Mouse (Mus musculus) kidney, postnatal 36 days (tissue): ENCODE measurements around the gene Natd1.
"Not testable (repeated sequence)": the region's sequence is repeated elsewhere in the genome, so short reads cannot be mapped to it uniquely, and the experiment has no call there.

ENCODE experiments used
- DNase-seq, 2 experiments: peaks; one replicate each; pipeline ENCODE4 v3.0.0; 2021 to 2022; ENCODE audit warnings: mixed read lengths in 2 of 2

Natd1 gene

DNA sequence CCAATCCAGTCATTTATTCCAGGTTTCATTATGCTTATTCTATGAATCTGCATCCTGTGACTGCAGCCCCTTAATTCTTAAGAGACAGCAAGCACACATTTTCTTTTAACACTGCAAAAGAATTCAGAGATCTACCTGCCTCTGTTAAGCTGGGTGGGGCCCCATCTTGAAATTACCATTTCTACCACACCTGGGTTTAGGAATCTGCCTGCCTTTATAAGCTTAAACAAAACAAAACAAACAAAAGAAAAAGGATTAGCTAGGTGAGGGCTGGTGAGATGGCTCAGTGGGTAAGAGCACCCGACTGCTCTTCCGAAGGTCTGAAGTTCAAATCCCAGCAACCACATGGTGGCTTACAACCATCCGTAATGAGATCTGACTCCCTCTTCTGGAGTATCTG is 27.6 kb downstream of the Natd1 start:
- DNase-seq, result not testable (repeated sequence)

DNA sequence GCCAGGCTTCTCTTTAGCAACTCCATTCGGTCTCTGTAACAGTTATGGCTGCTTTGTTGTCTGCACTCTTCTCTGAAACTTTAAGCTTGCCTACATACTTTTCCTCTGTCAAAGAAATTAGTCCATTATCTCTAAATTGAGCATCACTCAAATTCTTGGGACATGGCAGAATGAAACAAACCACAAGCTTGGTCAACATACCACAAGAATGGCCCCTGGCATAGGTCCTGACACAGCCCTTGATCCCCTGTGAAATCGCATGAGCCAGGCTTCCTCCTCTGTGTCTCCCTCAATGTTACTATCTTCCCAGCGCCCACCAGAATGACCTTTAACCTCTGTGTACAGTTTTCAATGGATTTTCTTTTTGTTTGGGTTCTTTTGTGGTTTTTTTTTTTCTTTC is 32.2 kb downstream of the Natd1 start:
- DNase-seq, result no peak

DNA sequence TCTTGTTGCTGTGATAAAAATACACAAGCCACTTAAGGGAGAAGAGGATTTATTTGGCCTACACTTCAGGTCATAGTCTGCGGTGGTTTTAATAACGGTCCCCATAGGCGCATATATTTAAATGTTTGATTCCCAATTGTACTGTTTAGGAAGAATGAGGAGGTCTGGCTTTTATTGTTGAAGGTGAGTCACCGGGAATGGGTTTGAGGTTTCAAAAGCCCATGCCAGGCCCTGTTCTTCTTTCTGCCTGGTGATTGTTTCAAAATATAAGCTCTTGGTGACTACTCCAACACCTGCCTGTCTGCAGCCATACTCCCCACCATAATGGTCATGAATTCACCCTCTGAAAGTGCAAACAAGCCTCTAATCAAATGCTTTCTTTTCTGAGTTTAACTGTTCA is 34.0 kb downstream of the Natd1 start:
- DNase-seq, result no peak

DNA sequence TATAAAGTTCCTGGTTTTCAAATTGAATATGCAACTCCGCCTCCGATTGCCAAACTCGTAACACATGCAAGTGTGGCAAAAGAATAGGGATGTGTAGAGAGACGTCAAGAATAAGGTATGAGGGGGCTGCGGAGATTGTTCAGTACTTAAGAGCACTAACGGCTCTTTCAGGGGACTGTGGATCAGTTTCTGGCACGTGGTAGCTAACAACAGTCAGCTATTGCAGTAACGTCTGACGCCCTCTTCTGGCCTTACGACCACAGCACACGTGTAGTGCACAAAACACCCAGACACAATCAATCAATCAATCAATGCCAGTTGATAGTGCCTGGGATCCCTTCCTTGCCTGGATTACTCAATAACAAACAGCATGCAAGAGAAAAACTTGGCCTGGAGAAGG is 35.1 kb downstream of the Natd1 start:
- peak; percentile 57 to 72 for DNase-seq

DNA sequence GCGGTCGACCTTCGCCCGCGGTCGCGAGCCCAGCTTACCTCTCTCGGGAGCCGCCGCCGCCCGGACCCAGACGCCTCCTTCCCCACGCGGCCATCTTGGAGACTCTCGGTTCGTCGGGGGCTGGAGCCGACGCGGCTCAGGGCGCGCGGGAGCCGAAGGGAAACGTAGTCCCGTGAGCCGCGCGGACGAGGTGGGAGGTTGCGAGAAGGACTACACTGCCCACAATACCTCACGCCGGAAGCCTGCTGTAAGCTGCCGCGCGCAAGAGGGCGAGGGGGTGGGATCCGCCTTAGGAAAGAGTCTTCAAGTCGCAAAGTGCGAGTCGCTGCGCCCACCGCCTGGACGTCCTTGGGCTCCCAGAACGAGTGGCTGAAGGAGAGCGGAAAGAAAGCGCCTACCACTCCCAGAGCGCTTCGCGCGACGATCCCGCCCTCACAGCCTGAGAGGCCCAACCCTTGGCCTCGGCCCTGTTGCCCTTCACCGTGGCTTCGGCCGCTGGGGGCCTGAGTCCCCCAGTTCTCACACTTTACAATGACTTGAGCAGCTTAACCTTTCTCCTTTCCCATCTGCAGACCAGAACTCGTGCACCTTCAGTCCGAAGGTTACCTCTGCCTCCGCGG is 35.8 kb downstream of the Natd1 start, which contains the start of gene Tmem11:
Gene Tmem11, minus strand, starts transcription at position 598 of the 620 bp plus-strand sequence.
- peak; percentile 95 to 98 for DNase-seq

DNA sequence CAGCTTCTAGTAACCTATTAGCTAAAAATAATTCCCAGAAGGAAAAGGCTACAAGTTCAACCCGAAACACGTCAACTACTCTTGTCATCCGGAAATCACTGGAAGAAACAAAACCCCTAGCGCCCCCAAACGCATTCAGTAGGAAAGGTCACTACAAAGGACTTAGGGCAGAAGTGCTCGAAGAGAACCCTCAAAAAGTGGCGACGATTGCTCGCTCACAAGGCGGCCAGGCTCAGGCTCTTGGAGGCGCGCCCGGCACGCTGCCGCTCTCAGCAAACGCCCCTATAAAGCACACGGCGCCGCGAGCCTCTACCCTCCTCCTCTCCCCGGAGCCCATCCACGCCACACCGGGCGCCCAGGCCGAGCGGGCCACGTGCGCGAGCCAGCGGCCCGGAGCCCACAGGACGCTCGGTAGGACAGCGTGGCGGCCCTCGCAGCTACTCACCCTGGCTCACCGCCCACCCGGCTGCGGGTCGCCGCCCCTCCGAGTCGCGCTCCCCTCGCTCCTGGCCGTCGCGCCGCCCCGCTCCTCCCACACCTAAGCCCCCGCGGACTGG is 36.4 kb downstream of the Natd1 start:
- DNase-seq, result peak; percentile 75

DNA sequence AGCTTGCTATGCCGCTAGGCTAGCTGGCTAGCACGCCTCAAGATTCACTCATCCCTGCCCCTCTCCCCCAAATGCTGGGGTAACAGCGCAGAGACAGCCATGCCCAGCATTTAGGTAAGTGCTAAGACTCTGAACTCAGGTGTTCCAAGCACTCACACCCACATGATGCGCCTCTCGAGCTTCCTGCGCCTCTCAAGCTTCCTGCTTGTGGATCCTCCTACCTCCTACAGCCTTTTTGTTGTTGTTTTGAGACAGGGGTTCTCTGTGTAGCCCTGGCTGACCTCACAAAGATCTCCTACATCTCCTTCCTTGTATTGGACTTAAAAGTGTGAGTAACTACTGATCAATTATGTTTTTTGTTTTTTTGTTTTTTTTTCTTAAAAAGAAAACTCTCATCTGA is 41.4 kb downstream of the Natd1 start:
- DNase-seq, result no peak

DNA sequence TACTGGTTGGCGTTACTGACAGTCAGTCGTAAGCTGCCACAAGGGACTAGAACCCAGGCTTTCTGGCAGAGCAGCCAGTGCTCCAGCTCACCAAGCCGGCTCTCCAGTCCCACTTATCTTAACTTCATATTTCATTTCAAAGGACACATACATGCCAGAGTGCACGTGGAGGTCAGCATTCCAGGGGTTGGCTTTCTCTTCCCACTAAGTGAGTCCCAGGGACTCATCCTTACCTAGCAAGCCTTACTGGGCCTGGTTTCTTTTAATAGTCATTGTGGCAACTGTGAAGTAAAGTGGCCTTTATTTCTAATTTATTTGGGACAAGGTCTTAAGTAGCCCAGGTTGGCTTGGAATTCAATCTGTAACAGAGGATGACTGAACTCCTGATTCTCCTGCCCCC is 43.1 kb downstream of the Natd1 start:
- DNase-seq, result no peak

DNA sequence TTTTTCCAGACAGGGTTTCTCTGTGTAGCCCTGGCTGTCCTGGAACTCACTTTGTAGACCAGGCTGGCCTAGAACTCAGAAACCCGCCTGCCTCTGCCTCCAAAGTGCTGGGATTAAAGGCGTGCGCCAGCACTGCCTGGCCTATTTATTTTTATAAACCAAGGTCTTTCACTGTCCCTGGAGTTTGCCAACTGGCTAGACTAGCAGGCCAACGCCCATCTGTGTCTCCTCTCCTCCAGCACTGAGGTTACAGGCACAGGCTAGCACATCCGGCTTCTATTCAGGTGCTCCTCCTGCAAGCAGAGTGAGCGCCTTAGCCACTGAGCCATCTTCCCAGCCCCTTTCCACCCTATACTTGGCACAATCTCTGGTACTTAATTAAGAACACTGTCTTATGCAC is 45.1 kb downstream of the Natd1 start:
- not testable (repeated sequence) for DNase-seq

DNA sequence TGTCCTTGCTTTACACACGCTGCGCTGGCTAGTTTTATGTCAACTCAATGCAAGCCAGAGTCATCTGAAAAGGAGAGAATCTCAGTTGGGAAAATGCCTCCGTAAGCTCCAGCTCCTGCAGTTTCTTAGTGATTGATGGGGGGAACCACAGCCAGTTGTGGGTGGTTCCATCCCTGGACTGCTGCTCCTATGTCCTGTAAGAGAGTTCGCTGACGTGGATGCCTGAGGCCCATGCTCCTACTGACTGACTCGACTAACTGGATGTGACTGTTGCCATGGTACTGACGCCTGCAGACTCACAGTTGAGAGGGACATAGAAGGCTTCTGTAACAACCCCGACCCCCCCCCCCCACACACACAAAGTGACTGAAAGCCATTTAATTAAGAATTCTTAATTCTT is 46.6 kb downstream of the Natd1 start:
- peak; percentile 34 to 69 for DNase-seq

DNA sequence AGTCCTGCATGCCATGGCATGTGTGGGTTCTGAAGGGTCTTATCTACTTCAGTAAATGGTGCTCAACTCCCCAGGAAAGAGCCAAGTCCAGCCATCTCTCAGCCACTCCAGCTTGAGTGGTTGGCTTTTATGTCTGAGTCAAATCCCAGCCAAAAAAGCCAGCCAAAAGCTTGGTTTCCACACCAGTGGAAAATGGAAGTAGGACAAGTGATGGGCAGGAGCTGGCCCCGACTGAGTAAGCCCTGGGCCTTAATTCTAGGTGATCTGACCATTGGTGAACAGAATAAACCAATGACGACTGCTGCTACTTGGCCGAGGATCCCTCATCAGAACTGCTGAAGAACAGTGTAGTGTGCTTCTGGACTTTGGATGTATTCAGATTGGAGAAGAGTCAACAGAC is 47.1 kb downstream of the Natd1 start:
- DNase-seq, result no peak

DNA sequence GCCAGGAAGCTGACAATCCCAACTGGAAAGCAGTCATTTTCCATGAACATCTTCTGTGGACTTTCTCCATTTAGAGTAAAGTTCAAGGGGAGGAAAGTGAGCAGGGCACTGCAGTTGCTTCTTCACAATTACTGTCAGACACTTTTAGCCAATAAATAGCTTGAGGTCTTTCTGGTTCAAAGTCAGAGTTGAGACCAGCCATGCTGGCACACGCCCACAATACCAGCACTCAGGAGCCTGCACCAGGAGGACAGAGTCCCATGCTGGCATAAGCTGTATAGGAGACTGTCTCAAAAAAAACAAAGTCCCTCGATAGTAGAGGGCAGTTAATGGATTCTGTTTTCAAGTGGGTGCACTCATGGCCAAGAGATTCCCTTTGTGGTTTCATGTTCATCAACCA is 48.5 kb downstream of the Natd1 start:
- peak; percentile 69 for DNase-seq

DNA sequence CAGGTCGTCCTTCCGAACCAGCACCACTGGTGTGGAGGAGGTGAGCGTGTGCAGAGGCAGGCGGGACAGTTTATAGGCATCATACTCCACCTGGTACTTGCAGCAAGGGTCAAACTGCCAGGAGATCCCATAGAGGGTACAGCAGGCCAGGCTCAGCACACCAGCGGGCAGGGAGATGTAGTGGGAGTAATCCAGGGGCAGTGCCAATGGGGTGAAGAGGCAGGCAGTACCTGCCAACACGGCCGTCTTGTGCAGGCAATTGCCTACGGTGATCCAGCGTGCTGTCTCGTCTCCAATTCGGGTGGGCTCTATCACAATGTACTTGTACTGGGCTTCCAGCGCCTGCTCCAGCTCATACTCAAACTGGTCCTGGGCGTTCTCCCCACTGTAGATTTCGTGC is 49.6 kb downstream of the Natd1 start:
- DNase-seq, result no peak

DNA sequence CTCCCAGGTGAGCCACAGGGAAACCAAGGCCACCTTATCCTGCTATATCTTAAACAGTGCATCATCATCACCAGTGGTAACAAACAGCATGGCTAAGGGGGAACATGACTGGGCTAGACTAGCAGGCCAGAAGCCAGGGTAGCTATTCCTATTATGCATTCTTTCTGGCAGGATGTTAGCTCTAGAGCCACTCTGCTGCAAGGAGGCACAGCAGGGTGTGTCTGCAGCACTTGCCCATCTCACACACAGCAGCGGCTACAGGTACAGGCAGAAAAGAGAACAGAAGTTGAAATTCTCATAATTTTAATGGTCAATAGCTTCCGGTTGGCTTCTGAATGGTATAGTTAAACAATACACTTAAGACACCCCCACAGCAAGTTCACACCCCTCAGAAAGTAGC is 50.4 kb downstream of the Natd1 start:
- no peak for DNase-seq

DNA sequence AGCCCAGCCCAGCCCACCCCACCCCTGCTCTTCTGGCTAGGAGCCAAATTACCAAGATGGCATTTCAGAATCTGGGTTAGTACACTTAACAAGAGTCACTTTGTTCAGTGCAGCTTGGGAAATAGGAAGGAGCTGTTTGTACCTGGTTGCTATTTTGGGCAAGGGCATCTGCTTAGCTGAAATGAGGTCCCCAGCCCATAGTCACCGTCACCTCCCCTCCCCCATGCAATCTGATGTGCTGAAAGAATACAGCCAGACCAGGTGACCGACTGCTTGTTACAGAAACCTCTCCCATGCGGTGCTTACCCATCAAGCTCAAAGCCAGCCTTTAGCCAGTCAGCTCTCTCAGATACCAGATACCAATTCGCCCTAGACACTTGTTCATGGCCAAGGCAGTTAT is 51.4 kb downstream of the Natd1 start:
- DNase-seq, result peak; percentile 12 to 27

DNA sequence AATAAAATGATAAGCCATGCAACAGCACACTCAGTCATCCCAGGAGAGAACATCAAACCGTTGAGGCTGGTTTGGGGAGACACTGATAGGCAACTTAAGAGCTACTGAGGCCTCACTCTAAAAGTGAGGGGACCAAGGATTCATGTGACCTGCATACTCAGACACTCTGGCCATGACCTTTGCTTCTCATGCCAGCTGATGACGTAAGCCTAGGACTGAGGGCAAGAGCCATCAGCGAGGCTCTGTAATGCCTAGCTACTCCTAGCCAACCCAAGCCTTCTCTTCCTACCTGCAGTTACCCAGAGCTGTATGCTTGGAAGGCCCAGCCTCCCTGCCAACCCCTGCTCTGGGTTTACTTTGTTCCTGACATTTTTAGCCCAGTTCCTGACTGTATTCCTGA is 52.6 kb downstream of the Natd1 start:
- peak; percentile 37 to 47 for DNase-seq

DNA sequence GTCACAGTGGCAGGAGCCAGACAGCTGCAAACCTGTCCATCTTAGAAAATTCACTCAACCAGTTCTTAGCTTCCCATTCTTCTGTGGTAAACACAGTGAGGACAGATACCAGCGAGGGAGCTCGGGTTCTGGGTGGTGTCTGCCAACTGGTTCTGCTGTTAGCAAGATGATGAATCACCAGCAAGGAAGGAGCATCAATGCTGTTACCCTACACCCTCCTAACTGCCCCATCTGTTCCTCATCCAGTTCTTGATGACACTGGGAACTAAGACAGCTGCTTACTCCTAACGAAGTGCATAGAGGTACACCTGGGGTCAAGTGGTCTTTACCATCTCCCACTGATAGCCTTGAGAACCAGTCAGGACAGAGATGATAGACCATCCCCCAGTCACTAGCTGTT is 58.0 kb downstream of the Natd1 start:
- DNase-seq, result no peak
